Mouse (Mus musculus) common myeloid progenitor, adult 5-6 weeks (primary cell): ENCODE measurements around the gene Lyve1. TPM values are rescaled to one million over a fixed set of nuclear protein-coding genes. Genes with fewer than 3 reads are reported as not detected.

Source experiments
- ATAC-seq: replicated peaks from 2 replicates; pipeline ENCODE4 v1.8.0; 2016; ENCODE audit warnings: low read depth, mild to moderate bottlenecking, moderate TSS enrichment, inconsistent platforms; ENCODE audit not compliant: poor library complexity, severe bottlenecking
- total RNA-seq: library from RNA; stranded (forward); fragments of 200-1000, 187-1606 nt; gene quantifications from 2 replicates; pipeline ENCODE4 v1.2.3, GENCODE M21; 2017

Lyve1 gene
- total RNA-seq, 1 experiment from 2014 or later, result not detected

GRCm38 (mm10) chr7:110854927-110855546 lies 8.0 kb downstream of the Lyve1 start:
- ATAC-seq, result no peak

- ATAC-seq, result no peak
Measured at GRCm38 (mm10) chr7:110854519-110854918, 8.5 kb downstream of the Lyve1 start.

- ATAC-seq, result no peak
Measured at GRCm38 (mm10) chr7:110853611-110854010, 9.4 kb downstream of the Lyve1 start.

GRCm38 (mm10) chr7:110851541-110852203 lies 11.4 kb downstream of the Lyve1 start:
- no peak for ATAC-seq

- ATAC-seq, result peak; percentile 45
Measured at GRCm38 (mm10) chr7:110848371-110848770, 14.7 kb downstream of the Lyve1 start.

- no peak for ATAC-seq
Measured at GRCm38 (mm10) chr7:110847321-110847720, 15.7 kb downstream of the Lyve1 start.

GRCm38 (mm10) chr7:110843916-110844874 lies 18.8 kb downstream of the Lyve1 start, which contains the start of gene Rnf141:
Gene Rnf141, minus strand, starts transcription at chr7:110844457.
- ATAC-seq, result peak; percentile 84

- ATAC-seq, result peak; percentile 69
Measured at GRCm38 (mm10) chr7:110840332-110840731, 22.7 kb downstream of the Lyve1 start.

- peak; percentile 86 for ATAC-seq
Measured at GRCm38 (mm10) chr7:110834522-110834921, 28.5 kb downstream of the Lyve1 start.

GRCm38 (mm10) chr7:110834018-110834417 lies 29.0 kb downstream of the Lyve1 start:
- ATAC-seq, result no peak

GRCm38 (mm10) chr7:110833024-110833423 lies 30.0 kb downstream of the Lyve1 start:
- peak; percentile 90 for ATAC-seq

- ATAC-seq, result peak; percentile 83
Measured at GRCm38 (mm10) chr7:110823995-110824953, 38.8 kb downstream of the Lyve1 start.

GRCm38 (mm10) chr7:110823593-110823992 lies 39.4 kb downstream of the Lyve1 start:
- peak; percentile 80 for ATAC-seq

GRCm38 (mm10) chr7:110823076-110823475 lies 40.0 kb downstream of the Lyve1 start:
- ATAC-seq, result no peak

GRCm38 (mm10) chr7:110822055-110822454 lies 41.0 kb downstream of the Lyve1 start:
- no peak for ATAC-seq

- no peak for ATAC-seq
Measured at GRCm38 (mm10) chr7:110821653-110822052, 41.4 kb downstream of the Lyve1 start.

- ATAC-seq, result no peak
Measured at GRCm38 (mm10) chr7:110821068-110821467, 42.0 kb downstream of the Lyve1 start.

GRCm38 (mm10) chr7:110818787-110819350 lies 44.2 kb downstream of the Lyve1 start:
- ATAC-seq, result no peak

- no peak for ATAC-seq
Measured at GRCm38 (mm10) chr7:110818206-110818605, 44.8 kb downstream of the Lyve1 start.
